Mouse (Mus musculus): ENCODE results near the gene Lilra6. TPM values are rescaled to one million over a fixed set of nuclear protein-coding genes. Genes with fewer than 3 reads are reported as not detected.
"Not testable (repeated sequence)": the region's sequence is repeated elsewhere in the genome, so short reads cannot be mapped to it uniquely, and the experiment has no call there.

Gene Lilra6
- polyA plus RNA-seq (2015; fragmentation: Nextera tagmentation; extraction: Ambion mirVana) = 0.24 and 0.33 TPM in 2 replicates

- not testable (repeated sequence) for H3K4me1 ChIP-seq (ENCODE audit: control insufficient read depth, insufficient read depth, low read length); H3K27ac ChIP-seq (ENCODE audit: low read length); H3K36me3 ChIP-seq (ENCODE audit: control insufficient read depth, insufficient read depth); H3K9me3 ChIP-seq (replicated peaks; ENCODE audit: control insufficient read depth, low read length); H3K27me3 ChIP-seq (ENCODE audit: control insufficient read depth, insufficient read depth, low read length); H3K4me3 ChIP-seq (ENCODE audit: low read length); H3K4me2 ChIP-seq (ENCODE audit: low read depth, low read length); H3K9ac ChIP-seq (ENCODE audit: low read length); ATAC-seq (replicated peaks; ENCODE audit: extremely low read depth, insufficient read depth, low FRiP score)
- WGBS = 58% methylated on average over 2 of the region's 2 CpGs
Observed at GRCm38 (mm10) chr7:3915387-3915786, at the start of gene Lilra6. Gene Lilra6 (minus strand): TSS chr7:3915503.

DNA sequence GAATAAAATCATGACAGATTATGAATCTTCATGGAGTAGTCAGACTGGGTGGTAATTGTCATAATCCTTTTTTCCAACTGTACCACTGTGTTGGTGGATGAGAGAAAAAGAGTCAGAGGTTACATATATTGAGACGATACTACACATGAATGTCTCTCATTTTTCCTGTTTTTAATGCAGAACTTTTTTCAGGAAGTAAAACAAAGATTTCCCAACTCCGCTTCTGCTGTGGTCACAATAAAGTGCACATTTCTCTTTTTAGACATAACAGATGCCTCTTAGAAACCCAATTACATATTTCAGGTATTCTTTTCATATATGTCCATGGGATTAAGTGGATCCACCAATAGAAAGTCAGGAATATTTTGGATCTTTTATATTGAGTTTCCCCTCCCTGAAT is 46.7 kb upstream of the Lilra6 start:
- no peaks in the 10 kb centered on the region for H3K4me1 ChIP-seq (ENCODE audit: control insufficient read depth, insufficient read depth, low read length)
- ATAC-seq (replicated peaks; ENCODE audit: extremely low read depth, insufficient read depth, low FRiP score) = no peak
- no peaks in the 10 kb centered on the region for H3K9me3 ChIP-seq (replicated peaks; ENCODE audit: control insufficient read depth, low read length)
- no peak overlapping the region for H3K9ac ChIP-seq (ENCODE audit: low read length)
- no peaks in the 10 kb centered on the region for H3K27me3 ChIP-seq (ENCODE audit: control insufficient read depth, insufficient read depth, low read length)
- no peaks in the 10 kb centered on the region for H3K36me3 ChIP-seq (ENCODE audit: control insufficient read depth, insufficient read depth)
- H3K4me2 ChIP-seq (ENCODE audit: low read depth, low read length) = no peak overlapping the region
- 71% methylated on average over 2 of the region's 2 CpGs for WGBS
- no peak overlapping the region for H3K27ac ChIP-seq (ENCODE audit: low read length)
- H3K4me3 ChIP-seq (ENCODE audit: low read length) = no peak overlapping the region

DNA sequence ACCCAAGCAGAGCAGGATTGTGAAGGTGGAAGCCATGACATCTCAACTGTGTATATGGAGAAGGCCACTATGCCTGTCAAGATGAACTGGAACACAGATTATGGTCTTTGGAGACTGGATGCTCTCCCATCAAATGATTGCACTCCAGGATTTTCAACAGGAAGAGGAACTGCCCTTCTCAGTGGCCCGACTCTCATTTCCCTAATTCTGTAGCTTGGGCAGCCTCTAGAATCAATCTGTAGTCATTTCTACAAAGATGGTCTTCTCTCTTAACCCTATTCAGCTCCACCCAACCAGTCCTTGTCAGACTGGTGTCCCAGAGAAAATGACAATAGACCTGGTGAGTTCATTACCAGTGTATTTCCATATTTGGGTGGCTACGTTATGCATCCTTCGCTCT is 42.1 kb upstream of the Lilra6 start:
- H3K9me3 ChIP-seq (replicated peaks; ENCODE audit: control insufficient read depth, low read length) = no peaks in the 10 kb centered on the region
- WGBS = 75% methylated on average over 3 of the region's 3 CpGs
- H3K27me3 ChIP-seq (ENCODE audit: control insufficient read depth, insufficient read depth, low read length) = no peaks in the 10 kb centered on the region
- no peaks in the 10 kb centered on the region for H3K4me1 ChIP-seq (ENCODE audit: control insufficient read depth, insufficient read depth, low read length)
- no peak overlapping the region for H3K9ac ChIP-seq (ENCODE audit: low read length)
- no peaks in the 10 kb centered on the region for H3K36me3 ChIP-seq (ENCODE audit: control insufficient read depth, insufficient read depth)
- no peak overlapping the region for H3K4me2 ChIP-seq (ENCODE audit: low read depth, low read length)
- ATAC-seq (replicated peaks; ENCODE audit: extremely low read depth, insufficient read depth, low FRiP score) = no peak
- H3K4me3 ChIP-seq (ENCODE audit: low read length) = no peak overlapping the region
- no peak overlapping the region for H3K27ac ChIP-seq (ENCODE audit: low read length)

GRCm38 (mm10) chr7:3949159-3949558 is 33.9 kb upstream of the Lilra6 start:
- Histone ChIP-seq H3K27me3 (ENCODE audit: control insufficient read depth, insufficient read depth, low read length) (no peaks in the 10 kb centered on the region), H3K4me2 (ENCODE audit: low read depth, low read length) (no peak overlapping the region), H3K27ac (ENCODE audit: low read length) (no peak overlapping the region), H3K4me1 (ENCODE audit: control insufficient read depth, insufficient read depth, low read length) (no peaks in the 10 kb centered on the region), H3K9me3 (replicated peaks; ENCODE audit: control insufficient read depth, low read length) (no peaks in the 10 kb centered on the region; the same call in 1 of the 2 replicates), H3K36me3 (ENCODE audit: control insufficient read depth, insufficient read depth) (no peaks in the 10 kb centered on the region), H3K9ac (ENCODE audit: low read length) (no peak overlapping the region), H3K4me3 (ENCODE audit: low read length) (no peak overlapping the region)
- WGBS = 68% methylated on average over 3 of the region's 3 CpGs
- ATAC-seq (replicated peaks; ENCODE audit: extremely low read depth, insufficient read depth, low FRiP score) = no peak

GRCm38 (mm10) chr7:3948223-3948622 is 32.9 kb upstream of the Lilra6 start:
- Histone ChIP-seq H3K9me3 (replicated peaks; ENCODE audit: control insufficient read depth, low read length) (no peaks in the 10 kb centered on the region; the same call in 1 of the 2 replicates), H3K27ac (ENCODE audit: low read length) (no peak overlapping the region), H3K4me2 (ENCODE audit: low read depth, low read length) (no peak overlapping the region), H3K36me3 (ENCODE audit: control insufficient read depth, insufficient read depth) (no peaks in the 10 kb centered on the region), H3K27me3 (ENCODE audit: control insufficient read depth, insufficient read depth, low read length) (no peaks in the 10 kb centered on the region), H3K4me1 (ENCODE audit: control insufficient read depth, insufficient read depth, low read length) (no peaks in the 10 kb centered on the region), H3K9ac (ENCODE audit: low read length) (no peak overlapping the region), H3K4me3 (ENCODE audit: low read length) (no peak overlapping the region)
- ATAC-seq (replicated peaks; ENCODE audit: extremely low read depth, insufficient read depth, low FRiP score) = no peak
- 68% methylated on average over 4 of the region's 4 CpGs for WGBS

DNA sequence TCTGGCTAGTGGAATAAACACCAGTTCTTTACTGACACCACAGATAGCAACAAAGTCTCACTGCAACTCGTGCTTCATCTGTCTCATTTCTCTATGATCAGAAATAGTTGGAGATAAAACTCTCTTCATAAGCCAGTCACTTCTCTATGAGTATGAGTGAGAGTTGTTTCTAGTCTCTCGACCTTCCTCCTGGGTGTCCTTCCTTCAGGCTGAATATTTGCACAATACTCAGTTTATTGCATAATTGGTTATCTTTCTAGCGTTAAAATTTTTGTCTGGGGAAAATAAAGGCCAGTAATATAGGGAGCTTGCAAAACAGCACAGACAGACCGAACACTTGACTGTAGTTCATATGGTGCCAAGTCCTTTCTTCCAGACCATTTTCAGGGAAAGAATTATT is 30.8 kb upstream of the Lilra6 start:
- Histone ChIP-seq H3K4me3 (ENCODE audit: low read length) (no peak overlapping the region), H3K9me3 (replicated peaks; ENCODE audit: control insufficient read depth, low read length) (no peaks in the 10 kb centered on the region; the same call in 1 of the 2 replicates), H3K36me3 (ENCODE audit: control insufficient read depth, insufficient read depth) (no peaks in the 10 kb centered on the region), H3K27me3 (ENCODE audit: control insufficient read depth, insufficient read depth, low read length) (no peaks in the 10 kb centered on the region), H3K4me1 (ENCODE audit: control insufficient read depth, insufficient read depth, low read length) (no peaks in the 10 kb centered on the region), H3K9ac (ENCODE audit: low read length) (no peak overlapping the region), H3K4me2 (ENCODE audit: low read depth, low read length) (no peak overlapping the region), H3K27ac (ENCODE audit: low read length) (no peak overlapping the region)
- ATAC-seq (replicated peaks; ENCODE audit: extremely low read depth, insufficient read depth, low FRiP score) = no peak
- 57% methylated on average over 4 of the region's 4 CpGs for WGBS

GRCm38 (mm10) chr7:3940915-3941314 is 25.6 kb upstream of the Lilra6 start:
- H3K4me2 ChIP-seq (ENCODE audit: low read depth, low read length) = no peak overlapping the region
- ATAC-seq (replicated peaks; ENCODE audit: extremely low read depth, insufficient read depth, low FRiP score) = no peak
- H3K27me3 ChIP-seq (ENCODE audit: control insufficient read depth, insufficient read depth, low read length) = no peaks in the 10 kb centered on the region
- no peaks in the 10 kb centered on the region for H3K36me3 ChIP-seq (ENCODE audit: control insufficient read depth, insufficient read depth)
- H3K9me3 ChIP-seq (replicated peaks; ENCODE audit: control insufficient read depth, low read length) = no peaks in the 10 kb centered on the region; the same call in 1 of the 2 replicates
- H3K4me1 ChIP-seq (ENCODE audit: control insufficient read depth, insufficient read depth, low read length) = no peaks in the 10 kb centered on the region
- no peak overlapping the region for H3K9ac ChIP-seq (ENCODE audit: low read length)
- no peak overlapping the region for H3K4me3 ChIP-seq (ENCODE audit: low read length)
- no peak overlapping the region for H3K27ac ChIP-seq (ENCODE audit: low read length)
- 53% methylated on average over 3 of the region's 3 CpGs for WGBS

DNA sequence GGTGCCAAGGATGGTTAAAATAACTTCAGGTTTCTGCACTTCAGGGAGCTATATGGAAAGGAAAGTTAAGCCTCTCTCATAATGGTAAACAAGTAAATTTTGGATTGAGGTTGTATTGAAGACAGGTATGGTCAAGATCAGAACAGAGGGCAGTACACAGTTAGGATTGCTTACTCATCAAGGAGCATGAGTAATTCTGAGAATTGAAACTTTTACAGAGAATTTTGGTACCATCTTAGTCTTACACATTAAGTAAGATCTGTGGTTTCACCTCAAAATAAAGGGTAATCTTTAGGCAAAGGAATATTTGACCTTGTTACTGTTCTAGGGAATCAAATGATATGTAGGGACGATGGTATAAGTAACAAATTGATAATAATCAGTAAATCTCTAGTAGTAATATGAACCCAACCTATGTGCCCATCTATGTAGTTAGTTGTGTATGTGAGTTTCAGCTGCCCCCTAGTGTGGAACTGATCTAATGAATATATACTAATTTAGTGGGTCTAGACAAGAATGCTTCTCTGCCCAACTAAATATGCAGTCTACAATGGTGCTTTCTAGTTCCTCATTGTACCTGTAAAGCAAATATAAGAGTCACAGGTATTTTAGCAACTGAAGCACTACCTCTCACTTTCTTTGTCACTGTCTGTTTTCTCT is 24.7 kb upstream of the Lilra6 start:
- Histone ChIP-seq H3K36me3 (ENCODE audit: control insufficient read depth, insufficient read depth) (no peaks in the 10 kb centered on the region), H3K4me2 (ENCODE audit: low read depth, low read length) (no peak overlapping the region), H3K27ac (ENCODE audit: low read length) (no peak overlapping the region), H3K4me1 (ENCODE audit: control insufficient read depth, insufficient read depth, low read length) (no peaks in the 10 kb centered on the region), H3K27me3 (ENCODE audit: control insufficient read depth, insufficient read depth, low read length) (no peaks in the 10 kb centered on the region), H3K4me3 (ENCODE audit: low read length) (no peak overlapping the region), H3K9me3 (replicated peaks; ENCODE audit: control insufficient read depth, low read length) (no peaks in the 10 kb centered on the region; the same call in 1 of the 2 replicates), H3K9ac (ENCODE audit: low read length) (no peak overlapping the region)
- ATAC-seq (replicated peaks; ENCODE audit: extremely low read depth, insufficient read depth, low FRiP score) = no peak
- 57% methylated on average over 1 of the region's 1 CpGs for WGBS

- ATAC-seq (replicated peaks; ENCODE audit: extremely low read depth, insufficient read depth, low FRiP score); H3K9me3 ChIP-seq (replicated peaks; ENCODE audit: control insufficient read depth, low read length); H3K27me3 ChIP-seq (ENCODE audit: control insufficient read depth, insufficient read depth, low read length); H3K9ac ChIP-seq (ENCODE audit: low read length); H3K36me3 ChIP-seq (ENCODE audit: control insufficient read depth, insufficient read depth); H3K4me2 ChIP-seq (ENCODE audit: low read depth, low read length); H3K4me1 ChIP-seq (ENCODE audit: control insufficient read depth, insufficient read depth, low read length); H3K4me3 ChIP-seq (ENCODE audit: low read length); H3K27ac ChIP-seq (ENCODE audit: low read length): not testable (repeated sequence)
Observed at GRCm38 (mm10) chr7:3935473-3935872, 20.2 kb upstream of the Lilra6 start.
